ENCODE assay signal across 25 mouse cellular contexts in genomic region chr9:61765366-61765765, GRCm38 (mm10).
DNase-seq lines count a peak whose midpoint lies in the region; ATAC-seq lines count a peak whose summit lies in the region.
"Had no signal": no experiment of that assay in that cellular context is flagged by ENCODE, and none has a peak within 500 bp of the region (broad histone marks: within the 10 kb centered on the region; RNA-seq: fewer than 3 reads in every experiment).

No protein-coding gene starts in this region.

- WGBS in embryonic facial prominence, embryonic 14.5 days, result 34% methylated on average over 5 of the region's 5 CpGs
- WGBS in embryonic facial prominence, embryonic 10.5 days, result 49% methylated on average over 5 of the region's 5 CpGs

- no peak for ATAC-seq in embryonic facial prominence, embryonic 14.5 days (ENCODE audit: low read depth)
- ATAC-seq: intestine, postnatal 0 days had no signal

- no peaks in the 10 kb centered on the region for H3K36me3 ChIP-seq in embryonic facial prominence, embryonic 14.5 days (ENCODE audit: control insufficient read depth, insufficient read depth, low read length)
- H3K36me3 ChIP-seq in embryonic facial prominence, embryonic 10.5 days (replicated peaks), result no peaks in the 10 kb centered on the region
- H3K36me3 ChIP-seq: forebrain, embryonic 10.5 days; G1E; heart, embryonic 12.5 days; kidney, embryonic 15.5 days; limb, embryonic 12.5 days; liver, embryonic 13.5 days; neural tube, embryonic 12.5 days had no signal

- DNase-seq in embryonic facial prominence, embryonic 14.5 days (ENCODE audit: low spot score), result peak; percentile 48
- DNase-seq in embryonic facial prominence, embryonic 10.5 days (ENCODE audit: low spot score), result no peak
- peak; percentile 25 for DNase-seq in lung, postnatal 10 days
- DNase-seq in lung, postnatal 36 days, result no peak
- DNase-seq in thymus, adult 18-20 months, result peak; percentile 31 to 51
- DNase-seq in thymus, postnatal 36 days, result peak; percentile 42 to 65
- no peak for DNase-seq in urinary bladder, postnatal 36 days (ENCODE audit: low spot score in 2 of 2)
- no peak for DNase-seq in gastrocnemius, adult 8-10 months (ENCODE audit: low spot score in 2 of 2)
- DNase-seq: adrenal gland, adult 8-10 months; cerebellum, adult 8-10 months; kidney, postnatal 36 days; liver, embryonic 13.5 days; lung, adult 2 months; retina, postnatal 1 day; right cerebral cortex, postnatal 25 days; spleen, adult 18-20 months had no signal

- no peaks in the 10 kb centered on the region for H3K27me3 ChIP-seq in embryonic facial prominence, embryonic 14.5 days (replicated peaks; ENCODE audit: control insufficient read depth, insufficient read depth, low read length)
- H3K27me3 ChIP-seq in embryonic facial prominence, embryonic 10.5 days (replicated peaks; ENCODE audit: low read depth, poor library complexity, severe bottlenecking), result no peaks in the 10 kb centered on the region
- H3K27me3 ChIP-seq: CH12.LX; liver, embryonic 13.5 days had no signal

- no peak overlapping the region for H3K4me3 ChIP-seq in embryonic facial prominence, embryonic 14.5 days (ENCODE audit: low read depth, low read length)
- H3K4me3 ChIP-seq in embryonic facial prominence, embryonic 10.5 days, result no peak overlapping the region
- H3K4me3 ChIP-seq: forebrain, embryonic 10.5 days; heart, embryonic 12.5 days; kidney, embryonic 15.5 days; limb, embryonic 12.5 days; liver, embryonic 13.5 days; neural tube, embryonic 12.5 days had no signal

- no peak overlapping the region for H3K27ac ChIP-seq in embryonic facial prominence, embryonic 14.5 days (replicated peaks; ENCODE audit: low read depth, low read length)
- H3K27ac ChIP-seq in embryonic facial prominence, embryonic 10.5 days (replicated peaks), result no peak overlapping the region
- H3K27ac ChIP-seq: forebrain, embryonic 10.5 days; kidney, embryonic 15.5 days; limb, embryonic 12.5 days; liver, embryonic 13.5 days; macrophage; neural tube, embryonic 12.5 days had no signal

- no peaks in the 10 kb centered on the region for H3K4me1 ChIP-seq in embryonic facial prominence, embryonic 14.5 days (ENCODE audit: control insufficient read depth, insufficient read depth, low read length)
- H3K4me1 ChIP-seq in embryonic facial prominence, embryonic 10.5 days, result peaks cover 6% of the 10 kb centered on the region
- H3K4me1 ChIP-seq: heart, embryonic 12.5 days; kidney, embryonic 15.5 days; limb, embryonic 12.5 days; liver, embryonic 13.5 days; neural tube, embryonic 12.5 days had no signal

- H3K9me3 ChIP-seq in embryonic facial prominence, embryonic 14.5 days (ENCODE audit: control insufficient read depth, low read length), result no peaks in the 10 kb centered on the region
- H3K9me3 ChIP-seq in embryonic facial prominence, embryonic 10.5 days, result no peaks in the 10 kb centered on the region
- H3K9me3 ChIP-seq: forebrain, embryonic 10.5 days; G1E; heart, embryonic 12.5 days; kidney, embryonic 15.5 days; limb, embryonic 12.5 days; liver, embryonic 13.5 days; neural tube, embryonic 12.5 days had no signal

- H3K9ac ChIP-seq in embryonic facial prominence, embryonic 14.5 days (ENCODE audit: low read depth, low read length), result no peak overlapping the region
- H3K9ac ChIP-seq: heart, embryonic 12.5 days; kidney, embryonic 15.5 days; limb, embryonic 12.5 days; liver, embryonic 13.5 days; neural tube, embryonic 12.5 days had no signal

- no peak overlapping the region for H3K4me2 ChIP-seq in embryonic facial prominence, embryonic 14.5 days (ENCODE audit: low read depth, low read length)
- H3K4me2 ChIP-seq: heart, embryonic 12.5 days; kidney, embryonic 15.5 days; limb, embryonic 12.5 days; liver, embryonic 13.5 days; neural tube, embryonic 12.5 days had no signal

Comparison
In these comparisons a context has a peak if more than half of its experiments do, and no peak if none do; other contexts are left out.
1. DNase-seq: peak in embryonic facial prominence, embryonic 14.5 days (single experiment), lung, postnatal 10 days (single experiment), thymus, adult 18-20 months (2 of 2) and thymus, postnatal 36 days (2 of 2); none in embryonic facial prominence, embryonic 10.5 days (single experiment), lung, postnatal 36 days (single experiment), urinary bladder, postnatal 36 days (0 of 2) and gastrocnemius, adult 8-10 months (0 of 2).